In the genomic region with DNA sequence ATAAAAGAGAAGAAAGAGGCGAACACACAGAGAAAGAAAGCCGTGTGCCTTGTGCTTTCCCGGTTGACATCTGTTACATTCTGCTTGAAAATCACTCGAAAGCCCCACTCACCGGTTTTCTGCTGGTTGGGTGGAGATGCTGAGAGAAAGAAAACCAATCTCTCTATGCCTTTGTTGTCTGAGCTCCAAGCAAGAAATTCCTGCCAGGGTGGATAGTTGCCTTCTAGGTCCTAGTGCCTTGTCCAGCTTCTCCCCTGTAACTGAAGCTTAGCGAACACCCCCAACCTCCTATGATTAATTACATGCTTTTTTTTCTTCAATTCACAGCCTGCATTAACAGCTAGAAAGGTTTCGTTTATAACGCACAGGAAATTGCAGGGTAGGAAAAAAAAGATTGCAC, we compare ENCODE assay signal across 10 mouse cellular contexts. TPM values are rescaled to one million over a fixed set of nuclear protein-coding genes. Genes with fewer than 3 reads are reported as not detected.
DNase-seq lines count a peak whose midpoint lies in the region; ATAC-seq and TF ChIP-seq lines count a peak whose summit lies in the region.
"Had no signal": no experiment of that assay in that cellular context is flagged by ENCODE, and none has a peak within 500 bp of the region (broad histone marks: within the 10 kb centered on the region; RNA-seq: fewer than 3 reads in every experiment).

A gene (minus strand): TSS at position 354 of the 400 bp plus-strand sequence.

- no peaks in the 10 kb centered on the region for H3K9me3 ChIP-seq in kidney, postnatal 0 days (replicated peaks; ENCODE audit: low read length)
- H3K9me3 ChIP-seq in hindbrain, embryonic 11.5 days (ENCODE audit: control insufficient read depth, low read length) = no peaks in the 10 kb centered on the region
- H3K9me3 ChIP-seq in limb, embryonic 10.5 days (replicated peaks) = no peaks in the 10 kb centered on the region
- H3K9me3 ChIP-seq in liver, postnatal 0 days (ENCODE audit: low read length) = no peaks in the 10 kb centered on the region

- H3K4me1 ChIP-seq in kidney, postnatal 0 days (replicated peaks; ENCODE audit: insufficient read depth, low read length) = no peaks in the 10 kb centered on the region
- no peaks in the 10 kb centered on the region for H3K4me1 ChIP-seq in hindbrain, embryonic 11.5 days (replicated peaks; ENCODE audit: control insufficient read depth, insufficient read depth, low read length)
- H3K4me1 ChIP-seq in limb, embryonic 10.5 days = no peaks in the 10 kb centered on the region; the same call in 1 of the 2 replicates
- no peaks in the 10 kb centered on the region for H3K4me1 ChIP-seq in liver, postnatal 0 days (ENCODE audit: insufficient read depth)

- TF ChIP-seq CTCF in kidney, postnatal 0 days (IDR thresholded peaks at IDR 0.05; ENCODE audit: low read depth) = no peak
- no peak for TF ChIP-seq CTCF in liver, postnatal 0 days (IDR thresholded peaks at IDR 0.05; ENCODE audit: low read depth)

- DNase-seq in kidney, postnatal 0 days (ENCODE audit: low spot score) = peak; percentile 18
- no peak for DNase-seq in kidney, postnatal 4 days
- peak; percentile 14 for DNase-seq in hindbrain, embryonic 11.5 days (ENCODE audit: low spot score)
- DNase-seq in limb, embryonic 10.5 days (ENCODE audit: low spot score) = no peak
- DNase-seq in right cerebral cortex, postnatal 10 days (ENCODE audit: low spot score in 2 of 2) = peak; percentile 47 to 67
- DNase-seq in heart, postnatal 4 days = no peak
- no peak for DNase-seq in liver, postnatal 0 days
- no peak for DNase-seq in ovary, adult 18-20 months (ENCODE audit: low spot score)
- DNase-seq: heart, postnatal 10 days had no signal

- H3K27ac ChIP-seq in kidney, postnatal 0 days = no peak within 1 kb of the TSS
- peak within 1 kb of the TSS; percentile 81 for H3K27ac ChIP-seq in hindbrain, embryonic 11.5 days (ENCODE audit: low read depth, low read length)
- H3K27ac ChIP-seq in limb, embryonic 10.5 days = peak within 1 kb of the TSS; percentile 72
- H3K27ac ChIP-seq in liver, postnatal 0 days (ENCODE audit: low read depth) = no peak within 1 kb of the TSS
- H3K27ac ChIP-seq: macrophage had no signal

- 44% methylated on average over 8 of the region's 8 CpGs for WGBS in kidney, postnatal 0 days
- WGBS in hindbrain, embryonic 11.5 days = 43% methylated on average over 8 of the region's 8 CpGs
- WGBS in limb, embryonic 10.5 days = 45% methylated on average over 8 of the region's 8 CpGs
- 59% methylated on average over 8 of the region's 8 CpGs for WGBS in liver, postnatal 0 days (ENCODE audit: insufficient replicate concordance)

- no peak within 1 kb of the TSS for H3K9ac ChIP-seq in kidney, postnatal 0 days (ENCODE audit: low read depth, low read length)
- H3K9ac ChIP-seq in hindbrain, embryonic 11.5 days (ENCODE audit: low read depth, low read length) = peak within 1 kb of the TSS; percentile 72
- no peak within 1 kb of the TSS for H3K9ac ChIP-seq in liver, postnatal 0 days (replicated peaks)

- no peak for ATAC-seq in kidney, postnatal 0 days (replicated peaks; ENCODE audit: low FRiP score, low read depth)
- ATAC-seq in hindbrain, embryonic 11.5 days (ENCODE audit: low FRiP score) = peak; percentile 59; the same call in 1 of the 2 replicates
- ATAC-seq in liver, postnatal 0 days = no peak

- TF ChIP-seq EP300 in liver, postnatal 0 days (IDR thresholded peaks at IDR 0.05; ENCODE audit: low read depth) = no peak

- H3K4me3 ChIP-seq in kidney, postnatal 0 days (replicated peaks; ENCODE audit: low read depth, low read length) = no peak within 1 kb of the TSS
- peak within 1 kb of the TSS; percentile 35 for H3K4me3 ChIP-seq in hindbrain, embryonic 11.5 days (ENCODE audit: low read depth, low read length)
- H3K4me3 ChIP-seq in limb, embryonic 10.5 days = peak within 1 kb of the TSS; percentile 42
- H3K4me3 ChIP-seq in liver, postnatal 0 days (ENCODE audit: low read depth, low read length) = no peak within 1 kb of the TSS

- H3K36me3 ChIP-seq in kidney, postnatal 0 days (ENCODE audit: insufficient read depth, low read length) = no peaks in the 10 kb centered on the region
- H3K36me3 ChIP-seq in hindbrain, embryonic 11.5 days (ENCODE audit: control insufficient read depth, insufficient read depth, low read length) = no peaks in the 10 kb centered on the region
- H3K36me3 ChIP-seq in limb, embryonic 10.5 days = no peaks in the 10 kb centered on the region
- H3K36me3 ChIP-seq in liver, postnatal 0 days (replicated peaks; ENCODE audit: insufficient read depth, low read length) = no peaks in the 10 kb centered on the region

- no peak within 1 kb of the TSS for H3K4me2 ChIP-seq in kidney, postnatal 0 days (ENCODE audit: low read length)
- 0 out of 2 replicates have a peak within 1 kb of the TSS, but pooled peaks have one; percentile 3 for H3K4me2 ChIP-seq in hindbrain, embryonic 11.5 days (replicated peaks; ENCODE audit: low read depth, low read length)
- H3K4me2 ChIP-seq in liver, postnatal 0 days (ENCODE audit: low read depth, low read length) = no peak within 1 kb of the TSS

- no peaks in the 10 kb centered on the region for H3K27me3 ChIP-seq in kidney, postnatal 0 days (ENCODE audit: insufficient read depth, low read length)
- H3K27me3 ChIP-seq in hindbrain, embryonic 11.5 days (ENCODE audit: control insufficient read depth, insufficient read depth, low read length) = no peaks in the 10 kb centered on the region
- peaks cover 48% of the 10 kb centered on the region for H3K27me3 ChIP-seq in limb, embryonic 10.5 days (ENCODE audit: low read depth, poor library complexity, severe bottlenecking)
- H3K27me3 ChIP-seq in liver, postnatal 0 days (ENCODE audit: insufficient read depth, low read length) = no peaks in the 10 kb centered on the region

RNA-seq across cellular contexts. Expression of the gene that starts here (rescaled TPM):
- 2.0 and 2.7 TPM in 2 replicates for polyA plus RNA-seq in kidney, postnatal 0 days (2015; fragmentation: Nextera tagmentation; extraction: Ambion mirVana)
- polyA plus RNA-seq in hindbrain, embryonic 11.5 days (2014; fragmentation: Nextera tagmentation; extraction: Ambion mirVana) = 170 and 180 TPM in 2 replicates
- 11.0 and 15.4 TPM in 2 replicates for polyA plus RNA-seq in limb, embryonic 10.5 days (2016; fragmentation: Nextera tagmentation; extraction: Ambion mirVana)
- total RNA-seq in heart, postnatal 4 days (2021) = under 1 TPM; 0.05 to 0.10 TPM
- 0.07 and 0.13 TPM in 2 replicates for polyA plus RNA-seq in liver, postnatal 0 days (2015; fragmentation: Nextera tagmentation; extraction: Ambion mirVana)
- total RNA-seq: heart, postnatal 10 days had no signal
- polyA plus RNA-seq: macrophage had no signal

Comparison
In these comparisons a context has a peak if more than half of its experiments do, and no peak if none do; other contexts are left out.
1. RNA of the gene that starts here (polyA plus RNA-seq): 170 to 180 TPM in hindbrain, embryonic 11.5 days; 11.0 to 15.4 TPM in limb, embryonic 10.5 days, 2.0 to 2.7 TPM in kidney, postnatal 0 days and 0.07 to 0.13 TPM in liver, postnatal 0 days; every median in the first group is over 10 times any median in the second.
2. DNase-seq: peak in kidney, postnatal 0 days (single experiment), hindbrain, embryonic 11.5 days (single experiment) and right cerebral cortex, postnatal 10 days (2 of 2); none in kidney, postnatal 4 days (0 of 2), limb, embryonic 10.5 days (single experiment), heart, postnatal 4 days (single experiment), liver, postnatal 0 days (single experiment) and ovary, adult 18-20 months (single experiment).
3. H3K27ac ChIP-seq: peak in hindbrain, embryonic 11.5 days (single experiment) and limb, embryonic 10.5 days (single experiment); none in kidney, postnatal 0 days (single experiment) and liver, postnatal 0 days (single experiment).
4. H3K4me3 ChIP-seq: peak in hindbrain, embryonic 11.5 days (single experiment) and limb, embryonic 10.5 days (single experiment); none in kidney, postnatal 0 days (single experiment) and liver, postnatal 0 days (single experiment).